Mouse (Mus musculus): ENCODE measurements around the gene Plcb4.

- TF ChIP-seq POLR2A (IDR thresholded peaks at IDR 0.05; ENCODE audit: control insufficient read depth, extremely low read depth, insufficient read depth, low read length, poor library complexity) (no peak), CTCF (IDR thresholded peaks at IDR 0.05; ENCODE audit: borderline replicate concordance, control insufficient read depth, extremely low read depth, insufficient read depth, low read length, poor library complexity) (no peak)
Observed at GRCm38 (mm10) chr2:135894582-135894981, 235.8 kb downstream of the Plcb4 start.

Measured in thymus, adult 2 months (tissue).